Mouse (Mus musculus) intestine, embryonic 14.5 days (tissue): ENCODE measurements around the gene Fbxo30. TPM values are rescaled to one million over a fixed set of nuclear protein-coding genes. Genes with fewer than 3 reads are reported as not detected.
"Not testable (repeated sequence)": the region's sequence is repeated elsewhere in the genome, so short reads cannot be mapped to it uniquely, and the experiment has no call there.

Source experiments
- ATAC-seq: fragments of 200-750 bp; cut with Nextera tagmentation; replicated peaks from 2 replicates; pipeline ENCODE4 v1.8.0; 2017; ENCODE audit warnings: low read depth, moderate number of reproducible peaks, moderate TSS enrichment, moderate library complexity; ENCODE audit not compliant: low FRiP score, low TSS enrichment
- DNase-seq: peaks from one replicate; pipeline ENCODE4 v3.0.0-alpha.2; 2018; ENCODE audit warnings: low spot score
- H3K27ac ChIP-seq: fragments of 300-500 bp; sonication (generic); 2 replicates; pipeline ENCODE4 v1.5.1; 2014; ENCODE audit warnings: low read depth, mild to moderate bottlenecking, control low read depth
- H3K27me3 ChIP-seq: fragments of 300-500 bp; sonication (generic); replicated peaks from 2 replicates; pipeline ENCODE4 v1.6.1; 2014; ENCODE audit warnings: low read length, control low read depth; ENCODE audit not compliant: control insufficient read depth, insufficient read depth
- H3K36me3 ChIP-seq: fragments of 300-500 bp; sonication (generic); 2 replicates; pipeline ENCODE4 v1.6.1; 2014; ENCODE audit warnings: low read length, control low read depth; ENCODE audit not compliant: control insufficient read depth, insufficient read depth
- H3K4me1 ChIP-seq: fragments of 300-500 bp; sonication (generic); replicated peaks from 2 replicates; pipeline ENCODE4 v1.6.1; 2014; ENCODE audit warnings: low read length, control low read depth, mixed read lengths; ENCODE audit not compliant: control insufficient read depth, insufficient read depth
- H3K4me2 ChIP-seq: fragments of 300-500 bp; sonication (generic); 2 replicates; pipeline ENCODE4 v1.6.1; 2014; ENCODE audit warnings: low read length
- H3K4me3 ChIP-seq: fragments of 300-500 bp; sonication (generic); 2 replicates; pipeline ENCODE4 v1.5.1; 2014; ENCODE audit warnings: low read depth, low read length, control low read depth, mixed read lengths
- H3K9ac ChIP-seq: fragments of 300-500 bp; sonication (generic); 2 replicates; pipeline ENCODE4 v1.6.1; 2014; ENCODE audit warnings: mild to moderate bottlenecking, low read length
- H3K9me3 ChIP-seq: fragments of 300-500 bp; sonication (generic); 2 replicates; pipeline ENCODE4 v1.6.1; 2016; ENCODE audit warnings: low read length, control low read depth; ENCODE audit not compliant: control insufficient read depth
- WGBS: fragments of 180-500 bp; shearing (Covaris S2); extraction: QIAGEN DNeasy Blood & Tissue Kit; methylation state at CpG from one replicate; pipeline ENCODE4 v1.1.7; 2014; 5-methylcytosine and 5-hydroxymethylcytosine counted together
- polyA plus RNA-seq: library from polyadenylated mRNA; unstranded; fragments of >200 nt; fragmentation: Nextera tagmentation; extraction: Ambion mirVana; gene quantifications from 2 replicates; pipeline ENCODE4 v1.2.1, GENCODE M21; 2014

Gene Fbxo30
- polyA plus RNA-seq = 23.1 and 26.7 TPM in 2 replicates

DNA sequence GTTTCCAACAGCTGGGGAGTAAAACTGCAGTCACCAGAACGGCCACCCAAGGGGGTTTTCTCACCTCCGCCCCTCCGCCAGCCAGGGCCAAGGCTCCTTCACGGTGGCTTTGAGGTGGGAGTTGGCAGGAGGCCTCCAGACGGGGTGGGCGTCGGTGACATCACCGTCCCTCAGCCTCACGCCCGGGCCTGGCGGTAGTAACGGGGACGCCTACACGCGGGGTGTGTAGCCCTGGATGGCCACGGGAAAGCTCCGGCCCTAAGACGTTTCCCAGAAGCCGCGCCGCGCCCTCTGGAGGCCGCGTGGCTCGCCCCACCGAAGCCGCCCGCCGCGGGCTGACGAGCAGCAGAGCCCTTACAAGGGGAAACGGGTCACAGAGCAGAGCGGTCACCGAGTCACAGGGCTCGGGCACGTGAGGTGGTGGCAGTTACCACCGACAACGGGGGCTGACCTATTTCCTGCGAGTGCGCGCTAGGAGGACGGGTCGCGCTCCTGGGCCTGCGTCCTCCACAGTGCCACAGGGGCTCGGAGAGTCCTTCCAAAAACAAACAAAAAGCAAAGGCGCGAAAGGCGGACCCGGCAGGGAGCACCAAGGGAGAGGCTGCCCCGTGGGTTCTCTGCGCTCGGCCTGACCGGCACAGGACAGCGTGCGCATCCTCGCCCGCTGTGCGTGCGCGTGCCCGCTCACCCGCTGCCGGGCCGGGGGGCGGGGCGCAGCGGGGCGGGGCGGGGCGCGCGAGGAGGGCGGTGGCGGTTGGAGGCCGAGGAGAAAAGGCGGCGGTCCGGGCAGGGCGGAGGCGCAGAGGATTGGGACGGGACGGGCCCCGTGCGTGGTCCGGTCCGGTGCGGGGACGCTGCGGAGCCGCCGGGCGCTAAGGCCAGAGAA lies at the start of gene Fbxo30:
Fbxo30 (plus strand) TSS at position 753 of the 886 bp plus-strand sequence.
- peak; percentile 94 for DNase-seq
- H3K4me1 ChIP-seq = peaks cover 8% of the 10 kb centered on the region; the same call in 1 of the 2 replicates
- peak within 1 kb of the TSS; percentile 97 for H3K9ac ChIP-seq
- peak within 1 kb of the TSS; percentile 91 for H3K4me2 ChIP-seq
- H3K36me3 ChIP-seq = no peaks in the 10 kb centered on the region
- peak within 1 kb of the TSS; percentile 88 for H3K4me3 ChIP-seq
- ATAC-seq = peak; percentile 92
- 1% methylated on average over 93 of the region's 93 CpGs for WGBS
- H3K9me3 ChIP-seq = no peaks in the 10 kb centered on the region
- H3K27me3 ChIP-seq = no peaks in the 10 kb centered on the region
- peak within 1 kb of the TSS; percentile 99 for H3K27ac ChIP-seq

DNA sequence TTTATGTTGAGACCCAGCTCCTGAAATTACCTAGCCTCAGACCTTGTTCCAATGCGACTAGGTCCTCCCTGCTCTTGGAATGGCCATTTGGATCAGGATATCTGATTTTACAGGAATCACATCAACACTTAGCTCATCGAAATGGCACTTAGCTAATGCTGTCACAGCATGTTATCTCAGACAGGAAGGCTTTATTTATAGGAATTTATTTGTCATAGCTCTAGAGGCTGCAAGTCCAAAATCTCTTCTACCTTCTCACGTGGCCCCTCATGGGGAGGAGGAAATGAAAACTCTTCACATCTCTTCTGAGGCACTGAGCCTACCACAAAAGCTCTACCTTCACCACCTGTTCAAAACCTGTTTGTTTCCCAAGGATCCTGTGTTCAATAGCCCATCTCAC lies 47.9 kb upstream of the Fbxo30 start:
- Histone ChIP-seq H3K4me2 (no peak overlapping the region), H3K4me3 (no peak overlapping the region), H3K9me3 (no peaks in the 10 kb centered on the region), H3K27me3 (no peaks in the 10 kb centered on the region), H3K36me3 (no peaks in the 10 kb centered on the region), H3K27ac (no peak overlapping the region), H3K4me1 (peaks cover 11% of the 10 kb centered on the region; the same call in 1 of the 2 replicates), H3K9ac (no peak overlapping the region)
- no peak for DNase-seq
- no peak for ATAC-seq
- WGBS = 58% methylated on average over 3 of the region's 3 CpGs

DNA sequence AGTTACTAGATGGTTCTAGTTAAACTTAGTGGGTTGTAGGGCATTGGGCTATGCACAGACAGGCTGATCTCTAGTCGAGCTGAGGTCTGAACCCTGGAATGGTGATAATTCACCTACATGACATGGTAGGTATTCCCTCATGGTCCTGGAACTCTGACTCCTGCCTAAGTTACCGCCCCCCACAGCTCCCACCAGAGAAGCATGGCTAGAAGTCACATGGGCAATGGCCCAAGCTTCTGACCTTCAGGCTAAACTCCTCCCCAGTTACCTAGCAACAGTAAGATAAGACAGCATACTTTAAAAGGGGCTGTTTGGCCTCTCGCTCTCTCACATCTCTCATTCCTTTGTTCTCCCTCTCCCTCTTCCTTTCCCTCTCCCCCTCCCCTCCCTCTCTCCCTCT lies 38.1 kb upstream of the Fbxo30 start:
- WGBS = 41% methylated on average over 3 of the region's 3 CpGs
- H3K4me2 ChIP-seq, ATAC-seq, H3K4me1 ChIP-seq, DNase-seq, H3K9ac ChIP-seq, H3K27ac ChIP-seq, H3K36me3 ChIP-seq, H3K4me3 ChIP-seq, H3K27me3 ChIP-seq, H3K9me3 ChIP-seq: not testable (repeated sequence)

DNA sequence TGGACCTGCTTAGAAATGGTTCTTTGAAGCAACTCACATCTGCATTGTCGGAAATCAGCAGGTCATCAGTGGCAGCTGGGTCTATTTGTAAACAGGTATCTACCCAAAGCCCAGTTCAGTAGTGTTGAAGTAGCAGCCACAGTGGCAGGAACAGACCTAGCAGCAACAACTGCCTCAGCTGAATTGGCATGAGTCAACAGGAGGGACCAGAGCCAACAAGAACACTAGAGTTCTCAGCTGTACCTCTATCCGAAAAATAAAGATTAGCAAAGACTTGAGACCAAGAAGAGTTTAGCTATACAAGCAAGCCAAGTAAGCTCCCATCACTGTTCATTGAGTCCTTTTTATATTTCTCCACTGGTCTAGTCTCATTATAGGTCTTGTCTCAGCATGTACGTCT lies 32.9 kb upstream of the Fbxo30 start:
- H3K9me3 ChIP-seq = no peaks in the 10 kb centered on the region
- no peak for ATAC-seq
- WGBS = 88% methylated on average over 3 of the region's 3 CpGs
- H3K4me1 ChIP-seq = 0 out of 2 replicates have a peak, but pooled peaks cover 6% of the 10 kb centered on the region
- H3K4me3 ChIP-seq = no peak overlapping the region
- no peak overlapping the region for H3K9ac ChIP-seq
- H3K4me2 ChIP-seq = no peak overlapping the region
- no peaks in the 10 kb centered on the region for H3K27me3 ChIP-seq
- DNase-seq = no peak
- no peaks in the 10 kb centered on the region for H3K36me3 ChIP-seq
- no peak overlapping the region for H3K27ac ChIP-seq

DNA sequence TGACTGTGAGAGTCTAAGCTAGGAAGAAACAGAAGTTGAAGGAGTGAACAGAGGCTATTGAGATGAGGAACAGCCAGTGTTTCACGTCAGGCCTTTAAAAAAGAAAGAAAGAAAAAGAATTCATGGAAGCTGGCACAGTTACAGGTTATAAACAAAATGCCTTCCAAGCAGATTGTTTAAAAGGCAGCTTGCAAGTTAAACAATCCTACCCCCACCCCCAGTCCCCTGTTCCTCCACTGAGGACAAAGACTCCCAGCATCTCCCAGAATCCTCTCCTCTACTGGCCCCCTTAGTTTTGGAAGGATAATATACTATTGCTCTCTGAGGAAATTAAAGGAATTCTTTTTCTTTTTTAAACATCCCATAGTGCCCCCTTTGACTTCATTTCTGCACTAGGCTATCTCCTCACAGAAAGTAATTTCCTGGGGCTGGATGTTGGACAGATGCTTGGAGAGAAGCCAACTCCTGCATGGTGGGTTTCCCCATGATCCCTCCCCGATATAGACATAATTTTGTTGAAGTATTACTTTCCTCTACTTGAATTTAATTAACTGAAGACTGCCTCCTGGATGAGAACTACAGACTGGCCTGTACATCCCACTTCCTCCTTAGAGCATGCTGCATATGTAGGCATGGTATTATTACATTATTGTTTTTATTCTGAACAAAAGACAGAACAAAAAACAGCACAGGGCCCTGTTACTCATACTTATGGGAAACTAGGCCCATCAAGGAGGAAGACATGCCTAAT lies 30.7 kb upstream of the Fbxo30 start:
- H3K36me3 ChIP-seq = no peaks in the 10 kb centered on the region
- ATAC-seq (no peak), DNase-seq (no peak)
- no peak overlapping the region for H3K9ac ChIP-seq
- no peaks in the 10 kb centered on the region for H3K9me3 ChIP-seq
- no peaks in the 10 kb centered on the region for H3K27me3 ChIP-seq
- H3K4me1 ChIP-seq = 0 out of 2 replicates have a peak, but pooled peaks cover 6% of the 10 kb centered on the region
- WGBS = 20% methylated on average over 2 of the region's 2 CpGs
- H3K4me2 ChIP-seq = no peak overlapping the region
- no peak overlapping the region for H3K4me3 ChIP-seq
- H3K27ac ChIP-seq = no peak overlapping the region

DNA sequence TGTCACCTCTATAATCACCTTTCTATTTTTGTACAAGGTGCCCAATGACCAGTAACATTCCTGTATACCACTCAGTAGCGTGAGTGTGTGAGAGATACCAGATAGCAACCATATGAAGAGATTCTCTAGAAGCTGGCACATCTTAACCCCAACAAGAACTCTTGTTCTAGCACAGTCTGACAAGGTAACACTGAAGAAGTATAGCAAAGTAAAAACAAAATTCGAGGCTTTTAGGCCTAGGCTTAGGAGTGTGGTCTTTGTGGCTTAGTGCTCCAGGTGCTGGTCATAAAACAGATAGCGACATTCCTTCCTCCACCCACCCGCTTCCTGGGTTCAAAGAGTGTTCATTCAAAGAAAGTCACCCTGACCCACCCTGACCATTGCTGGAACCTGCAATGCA lies 27.5 kb upstream of the Fbxo30 start:
- H3K27ac ChIP-seq, ATAC-seq, H3K27me3 ChIP-seq, H3K4me2 ChIP-seq, DNase-seq, H3K4me1 ChIP-seq, H3K36me3 ChIP-seq, H3K4me3 ChIP-seq, H3K9ac ChIP-seq, H3K9me3 ChIP-seq: not testable (repeated sequence)
- 73% methylated on average over 4 of the region's 4 CpGs for WGBS

DNA sequence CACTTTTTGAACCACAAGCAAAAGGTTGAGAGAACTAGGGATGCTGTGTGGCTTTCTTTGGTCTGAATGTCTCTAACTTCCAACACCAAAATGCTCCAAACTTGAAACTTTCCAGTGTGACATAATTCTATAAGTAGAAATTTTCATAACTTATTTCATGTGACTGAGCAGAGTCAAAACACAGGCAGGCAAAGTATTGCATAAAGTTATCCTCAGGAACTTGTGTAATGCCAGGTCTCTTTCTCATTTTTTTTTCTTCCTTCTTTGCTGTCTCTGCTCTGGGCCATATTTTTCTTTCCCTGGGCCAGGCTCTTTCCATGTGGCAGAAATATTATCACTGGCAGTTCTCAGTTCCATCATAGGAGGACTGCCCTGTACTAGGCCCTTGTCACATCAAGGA lies 21.0 kb upstream of the Fbxo30 start:
- no peaks in the 10 kb centered on the region for H3K9me3 ChIP-seq
- no peak overlapping the region for H3K4me2 ChIP-seq
- H3K9ac ChIP-seq = no peak overlapping the region
- DNase-seq (no peak), ATAC-seq (no peak)
- H3K4me3 ChIP-seq = no peak overlapping the region
- H3K27ac ChIP-seq = no peak overlapping the region
- H3K27me3 ChIP-seq = no peaks in the 10 kb centered on the region
- H3K36me3 ChIP-seq = no peaks in the 10 kb centered on the region
- no peaks in the 10 kb centered on the region for H3K4me1 ChIP-seq

DNA sequence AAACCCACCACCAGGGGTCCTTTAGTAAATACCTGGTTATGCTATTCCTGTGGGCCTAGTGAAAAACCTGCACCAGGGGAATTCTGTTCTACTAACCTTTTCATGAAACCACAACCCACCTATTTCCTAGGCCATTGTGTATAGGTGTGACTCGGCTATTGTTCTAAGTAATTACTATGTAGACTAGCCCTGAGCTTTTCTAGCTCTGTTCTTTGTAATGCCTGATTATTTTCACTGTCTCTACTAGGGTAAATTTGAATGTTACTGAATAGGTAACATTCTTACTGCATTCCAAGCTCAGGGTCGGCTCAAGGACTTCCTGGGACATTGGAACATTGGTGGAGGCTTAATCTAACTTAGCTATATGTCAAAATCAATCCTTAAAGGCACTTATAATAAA lies 18.8 kb upstream of the Fbxo30 start:
- not testable (repeated sequence) for H3K9me3 ChIP-seq, H3K27me3 ChIP-seq, H3K27ac ChIP-seq, H3K4me2 ChIP-seq, H3K4me1 ChIP-seq, H3K4me3 ChIP-seq, H3K36me3 ChIP-seq, DNase-seq, ATAC-seq, H3K9ac ChIP-seq
- 84% methylated on average over 2 of the region's 2 CpGs for WGBS
